Mouse (Mus musculus) gastrocnemius, adult 8-10 months (tissue): ENCODE results near the gene Tmem150c. TPM values are rescaled to one million over a fixed set of nuclear protein-coding genes. Genes with fewer than 3 reads are reported as not detected.

Experiments used
- DNase-seq, 2 experiments: peaks; one replicate each; pipeline ENCODE4 v3.0.0; 2022; ENCODE audit warnings: low spot score in 2 of 2
- total RNA-seq, 4 experiments: library from RNA; stranded (reverse); gene quantifications; 2 replicates each; pipeline ENCODE4 v1.2.4; 2022

Tmem150c gene
- total RNA-seq: 1 to 10 TPM in 2 of 4 experiments, under 1 TPM in 2; 0.64 to 2.9 (median 1.1) TPM

GRCm38 (mm10) chr5:100159638-100159973 is at the start of gene Tmem150c:
Gene Tmem150c, minus strand, starts transcription at chr5:100159808.
- no peak for DNase-seq

- no peak for DNase-seq
Observed at GRCm38 (mm10) chr5:100209093-100209492, 49.5 kb upstream of the Tmem150c start.

- DNase-seq: no peak
Observed at GRCm38 (mm10) chr5:100206675-100207074, 47.1 kb upstream of the Tmem150c start.

- no peak for DNase-seq
Observed at GRCm38 (mm10) chr5:100205519-100206189, 46.0 kb upstream of the Tmem150c start.

- no peak for DNase-seq
Observed at GRCm38 (mm10) chr5:100200805-100201204, 41.2 kb upstream of the Tmem150c start.

GRCm38 (mm10) chr5:100200296-100200695 is 40.7 kb upstream of the Tmem150c start:
- DNase-seq: no peak

- no peak for DNase-seq
Observed at GRCm38 (mm10) chr5:100199092-100199853, 39.7 kb upstream of the Tmem150c start.

- DNase-seq: no peak
Observed at GRCm38 (mm10) chr5:100197476-100197875, 37.9 kb upstream of the Tmem150c start.

GRCm38 (mm10) chr5:100196854-100197431 is 37.3 kb upstream of the Tmem150c start:
- no peak for DNase-seq

- no peak for DNase-seq
Observed at GRCm38 (mm10) chr5:100196397-100196796, 36.8 kb upstream of the Tmem150c start.

GRCm38 (mm10) chr5:100191438-100192190 is 32.0 kb upstream of the Tmem150c start:
- DNase-seq: no peak

GRCm38 (mm10) chr5:100187035-100187901 is 27.7 kb upstream of the Tmem150c start:
- no peak for DNase-seq

GRCm38 (mm10) chr5:100186618-100187017 is 27.0 kb upstream of the Tmem150c start:
- no peak for DNase-seq

- DNase-seq: no peak
Observed at GRCm38 (mm10) chr5:100185895-100186294, 26.3 kb upstream of the Tmem150c start.

- DNase-seq: no peak
Observed at GRCm38 (mm10) chr5:100181011-100181410, 21.4 kb upstream of the Tmem150c start.

GRCm38 (mm10) chr5:100178781-100179165 is 19.2 kb upstream of the Tmem150c start:
- DNase-seq: no peak

GRCm38 (mm10) chr5:100178122-100178780 is 18.6 kb upstream of the Tmem150c start:
- no peak for DNase-seq

- no peak for DNase-seq
Observed at GRCm38 (mm10) chr5:100177547-100177946, 17.9 kb upstream of the Tmem150c start.

- no peak for DNase-seq
Observed at GRCm38 (mm10) chr5:100176096-100176495, 16.5 kb upstream of the Tmem150c start.

GRCm38 (mm10) chr5:100175582-100175981 is 16.0 kb upstream of the Tmem150c start:
- no peak for DNase-seq
